Mouse (Mus musculus): Measurements from ENCODE around the gene Ncmap. TPM values are rescaled to one million over a fixed set of nuclear protein-coding genes. Genes with fewer than 3 reads are reported as not detected.
A peak's percentile ranks its signal among the peaks of the same experiment; 100 is the strongest.

The Ncmap gene
- polyA plus RNA-seq, 2 experiments = 0.06 to 0.08 TPM

- Histone ChIP-seq H3K9ac (replicated peaks) (no peak overlapping the region), H3K9me3 (ENCODE audit: control insufficient read depth, low read length) (no peaks in the 10 kb centered on the region), H3K27ac (no peak overlapping the region), H3K4me1 (replicated peaks; ENCODE audit: control insufficient read depth in 2 of 2, insufficient read depth in 2 of 2, low read length in 1 of 2) (peaks cover 0 to 2% of the 10 kb centered on the region in 2 experiments; a peak in 1 of 4 replicates), H3K4me3 (ENCODE audit: insufficient read depth in 1 of 2, low read depth in 2 of 2, low read length in 2 of 2) (no peak overlapping the region), H3K36me3 (replicated peaks; ENCODE audit: control insufficient read depth, insufficient read depth, low read depth) (peaks cover 95% of the 10 kb centered on the region), H3K27me3 (ENCODE audit: control insufficient read depth, insufficient read depth, low read length) (no peaks in the 10 kb centered on the region), H3K4me2 (ENCODE audit: low read depth) (no peak overlapping the region)
- DNase-seq (ENCODE audit: low read depth in 3 of 3, low spot score in 3 of 3) = no peak
- no peak for TF ChIP-seq EP300 (IDR thresholded peaks at IDR 0.05; ENCODE audit: low read depth)
- no peak for TF ChIP-seq CTCF (IDR thresholded peaks at IDR 0.05; ENCODE audit: low read depth)
- 82% methylated on average over 9 of the region's 9 CpGs for WGBS (ENCODE audit: insufficient replicate concordance)
- peak; percentile 64 for ATAC-seq (ENCODE audit: insufficient read depth)
Measured at GRCm38 (mm10) chr4:135335327-135336022, 62.6 kb downstream of the Ncmap start.

GRCm38 (mm10) chr4:135326469-135326868 lies 71.6 kb downstream of the Ncmap start:
- TF ChIP-seq CTCF (IDR thresholded peaks at IDR 0.05; ENCODE audit: low read depth) (no peak), EP300 (IDR thresholded peaks at IDR 0.05; ENCODE audit: low read depth) (no peak)
- Histone ChIP-seq H3K4me2 (ENCODE audit: low read depth) (no peak overlapping the region), H3K36me3 (replicated peaks; ENCODE audit: control insufficient read depth, insufficient read depth, low read depth) (peaks cover 99% of the 10 kb centered on the region), H3K27ac (no peak overlapping the region), H3K9ac (replicated peaks) (no peak overlapping the region), H3K4me3 (ENCODE audit: insufficient read depth in 1 of 2, low read depth in 2 of 2, low read length in 2 of 2) (no peak overlapping the region), H3K9me3 (ENCODE audit: control insufficient read depth, low read length) (no peaks in the 10 kb centered on the region), H3K27me3 (ENCODE audit: control insufficient read depth, insufficient read depth, low read length) (no peaks in the 10 kb centered on the region), H3K4me1 (replicated peaks; ENCODE audit: control insufficient read depth in 2 of 2, insufficient read depth in 2 of 2, low read length in 1 of 2) (no peaks in the 10 kb centered on the region)
- ATAC-seq (ENCODE audit: insufficient read depth) = no peak
- WGBS (ENCODE audit: insufficient replicate concordance) = 80% methylated on average over 3 of the region's 3 CpGs
- DNase-seq (ENCODE audit: low read depth in 3 of 3, low spot score in 3 of 3) = no peak

- H3K4me2 ChIP-seq (ENCODE audit: low read depth) = no peak overlapping the region
- no peaks in the 10 kb centered on the region for H3K27me3 ChIP-seq (ENCODE audit: control insufficient read depth, insufficient read depth, low read length)
- no peaks in the 10 kb centered on the region for H3K4me1 ChIP-seq (replicated peaks; ENCODE audit: control insufficient read depth in 2 of 2, insufficient read depth in 2 of 2, low read length in 1 of 2)
- TF ChIP-seq CTCF (IDR thresholded peaks at IDR 0.05; ENCODE audit: low read depth) = no peak
- no peak for TF ChIP-seq EP300 (IDR thresholded peaks at IDR 0.05; ENCODE audit: low read depth)
- H3K9ac ChIP-seq (replicated peaks) = no peak overlapping the region
- ATAC-seq (ENCODE audit: insufficient read depth) (no peak), DNase-seq (ENCODE audit: low read depth in 3 of 3, low spot score in 3 of 3) (no peak)
- no peaks in the 10 kb centered on the region for H3K9me3 ChIP-seq (ENCODE audit: control insufficient read depth, low read length)
- H3K4me3 ChIP-seq (ENCODE audit: insufficient read depth in 1 of 2, low read depth in 2 of 2, low read length in 2 of 2) = no peak overlapping the region
- H3K36me3 ChIP-seq (replicated peaks; ENCODE audit: control insufficient read depth, insufficient read depth, low read depth) = peaks cover 99% of the 10 kb centered on the region
- no peak overlapping the region for H3K27ac ChIP-seq
Measured at GRCm38 (mm10) chr4:135326046-135326445, 72.0 kb downstream of the Ncmap start.

- Histone ChIP-seq H3K4me3 (ENCODE audit: insufficient read depth in 1 of 2, low read depth in 2 of 2, low read length in 2 of 2) (no peak overlapping the region), H3K36me3 (replicated peaks; ENCODE audit: control insufficient read depth, insufficient read depth, low read depth) (peaks cover 99% of the 10 kb centered on the region), H3K27ac (no peak overlapping the region), H3K4me1 (replicated peaks; ENCODE audit: control insufficient read depth in 2 of 2, insufficient read depth in 2 of 2, low read length in 1 of 2) (no peaks in the 10 kb centered on the region), H3K9me3 (ENCODE audit: control insufficient read depth, low read length) (no peaks in the 10 kb centered on the region), H3K4me2 (ENCODE audit: low read depth) (no peak overlapping the region), H3K9ac (replicated peaks) (no peak overlapping the region), H3K27me3 (ENCODE audit: control insufficient read depth, insufficient read depth, low read length) (no peaks in the 10 kb centered on the region)
- DNase-seq (ENCODE audit: low read depth in 3 of 3, low spot score in 3 of 3) (no peak), ATAC-seq (ENCODE audit: insufficient read depth) (no peak)
- no peak for TF ChIP-seq EP300 (IDR thresholded peaks at IDR 0.05; ENCODE audit: low read depth)
- no peak for TF ChIP-seq CTCF (IDR thresholded peaks at IDR 0.05; ENCODE audit: low read depth)
- 91% methylated on average over 8 of the region's 8 CpGs for WGBS (ENCODE audit: insufficient replicate concordance)
Measured at GRCm38 (mm10) chr4:135323021-135323420, 75.0 kb downstream of the Ncmap start.

MicroRNAs encoded within 50 kb of the gene (microRNA counts, 519-probe panel; counts per million panel counts)
- microRNA mmu-miR-700 = 69.9 counts per million

Small RNA genes within 50 kb of the gene (microRNA-seq; reads per million reads assigned to microRNA genes)
- 264 reads per million, percentile 59 among the genes with 10 or more reads in this experiment for gene Mir700

Other genes starting within 250 kb of the Ncmap start
- gene Clic4, start 125.4 kb downstream of the Ncmap start, polyA plus RNA-seq (2012; rRNA removed) = 29.7 and 40.8 TPM in 2 replicates
- gene Clic4, start 125.4 kb downstream of the Ncmap start, polyA plus RNA-seq (2014; fragmentation: Nextera tagmentation; extraction: Ambion mirVana) = 65.8 and 76.5 TPM in 2 replicates
- 26.7 and 43.6 TPM in 2 replicates for gene Srrm1, start 44.9 kb downstream of the Ncmap start, polyA plus RNA-seq (2012; rRNA removed)
- 94.8 and 99.4 TPM in 2 replicates for gene Srrm1, start 44.9 kb downstream of the Ncmap start, polyA plus RNA-seq (2014; fragmentation: Nextera tagmentation; extraction: Ambion mirVana)
- 1.7 and 2.2 TPM in 2 replicates for gene Rcan3, start 35.6 kb upstream of the Ncmap start, polyA plus RNA-seq (2012; rRNA removed)
- 2.8 and 3.1 TPM in 2 replicates for gene Rcan3, start 35.6 kb upstream of the Ncmap start, polyA plus RNA-seq (2014; fragmentation: Nextera tagmentation; extraction: Ambion mirVana)
- 0.01 and 0.02 TPM in 2 replicates for gene Stpg1, start 96.6 kb upstream of the Ncmap start, polyA plus RNA-seq (2012; rRNA removed)
- 0.08 TPM in 1 of 2 replicates, not detected in the other for gene Stpg1, start 96.6 kb upstream of the Ncmap start, polyA plus RNA-seq (2014; fragmentation: Nextera tagmentation; extraction: Ambion mirVana)
- gene Nipal3, start 96.8 kb upstream of the Ncmap start, polyA plus RNA-seq (2012; rRNA removed) = 2.9 and 3.2 TPM in 2 replicates
- gene Nipal3, start 96.8 kb upstream of the Ncmap start, polyA plus RNA-seq (2014; fragmentation: Nextera tagmentation; extraction: Ambion mirVana) = 2.5 and 3.9 TPM in 2 replicates
- 0.13 and 0.14 TPM in 2 replicates for gene Grhl3, start 175.4 kb upstream of the Ncmap start, polyA plus RNA-seq (2012; rRNA removed)
- 0.11 and 0.15 TPM in 2 replicates for gene Grhl3, start 175.4 kb upstream of the Ncmap start, polyA plus RNA-seq (2014; fragmentation: Nextera tagmentation; extraction: Ambion mirVana)